Mouse (Mus musculus) neural tube, embryonic 15.5 days (tissue): ENCODE results near the gene Lima1. TPM values are rescaled to one million over a fixed set of nuclear protein-coding genes. Genes with fewer than 3 reads are reported as not detected.

ENCODE experiments used
- ATAC-seq: fragments of 200-750 bp; cut with Nextera tagmentation; 2 replicates; pipeline ENCODE4 v1.8.0; 2017; ENCODE audit warnings: mild to moderate bottlenecking, moderate TSS enrichment, moderate library complexity; ENCODE audit not compliant: low FRiP score
- H3K27ac ChIP-seq: fragments of 300-500 bp; sonication (generic); replicated peaks from 2 replicates; pipeline ENCODE4 v1.5.1; 2015; ENCODE audit warnings: mild to moderate bottlenecking, inconsistent platforms
- H3K27me3 ChIP-seq: fragments of 300-500 bp; sonication (generic); replicated peaks from 2 replicates; pipeline ENCODE4 v1.6.1; 2015; ENCODE audit warnings: inconsistent platforms
- H3K36me3 ChIP-seq: fragments of 300-500 bp; sonication (generic); 2 replicates; pipeline ENCODE4 v1.6.1; 2015; ENCODE audit warnings: inconsistent platforms
- H3K4me1 ChIP-seq: fragments of 300-500 bp; sonication (generic); 2 replicates; pipeline ENCODE4 v1.6.1; 2015; ENCODE audit warnings: inconsistent platforms
- H3K4me2 ChIP-seq: fragments of 300-500 bp; sonication (generic); 2 replicates; pipeline ENCODE4 v1.6.1; 2015; ENCODE audit warnings: inconsistent platforms, mild to moderate bottlenecking, moderate library complexity
- H3K4me3 ChIP-seq: fragments of 300-500 bp; sonication (generic); replicated peaks from 2 replicates; pipeline ENCODE4 v1.5.1; 2015; ENCODE audit warnings: mild to moderate bottlenecking, inconsistent platforms
- H3K9ac ChIP-seq: fragments of 300-500 bp; sonication (generic); replicated peaks from 2 replicates; pipeline ENCODE4 v1.6.1; 2015; ENCODE audit warnings: mild to moderate bottlenecking, inconsistent platforms
- H3K9me3 ChIP-seq: fragments of 300-500 bp; sonication (generic); replicated peaks from 2 replicates; pipeline ENCODE4 v1.6.1; 2016; ENCODE audit warnings: inconsistent platforms
- WGBS: fragments of 180-500 bp; shearing (Covaris S2); methylation state at CpG from one replicate; pipeline ENCODE4 v1.1.7; 2015; ENCODE audit warnings: mixed read lengths; 5-methylcytosine and 5-hydroxymethylcytosine counted together
- polyA plus RNA-seq: library from polyadenylated mRNA; unstranded; fragments of >200 nt; fragmentation: Nextera tagmentation; extraction: Ambion mirVana; gene quantifications from 2 replicates; pipeline ENCODE4 v1.2.1, GENCODE M21; 2015

Lima1 gene
- polyA plus RNA-seq, 1 experiment from 2014 or later, result 15.6 TPM

- H3K4me1 ChIP-seq, result peaks cover 26% of the 10 kb centered on the region
- ATAC-seq, result no peak
- no peaks in the 10 kb centered on the region for H3K27me3 ChIP-seq
- peaks cover 6% of the 10 kb centered on the region; the same call in 1 of the 2 replicates for H3K36me3 ChIP-seq
- no peak overlapping the region for H3K4me2 ChIP-seq
- H3K9me3 ChIP-seq, result no peaks in the 10 kb centered on the region
- no peak overlapping the region for H3K9ac ChIP-seq
- H3K4me3 ChIP-seq, result no peak overlapping the region
- 92% methylated on average over 4 of the region's 4 CpGs for WGBS
- 0 out of 2 replicates have a peak overlapping the region, but pooled peaks have one; percentile 28 for H3K27ac ChIP-seq
Observed at GRCm38 (mm10) chr15:99815999-99816398, 59.3 kb downstream of the Lima1 start.

GRCm38 (mm10) chr15:99814554-99815260 lies 60.5 kb downstream of the Lima1 start:
- H3K9ac ChIP-seq, result no peak overlapping the region
- no peak for ATAC-seq
- H3K4me2 ChIP-seq, result no peak overlapping the region
- peaks cover 6% of the 10 kb centered on the region; the same call in 1 of the 2 replicates for H3K36me3 ChIP-seq
- 85% methylated on average over 24 of the region's 24 CpGs for WGBS
- no peaks in the 10 kb centered on the region for H3K9me3 ChIP-seq
- 0 out of 2 replicates have a peak overlapping the region, but pooled peaks have one; percentile 3 for H3K27ac ChIP-seq
- no peaks in the 10 kb centered on the region for H3K27me3 ChIP-seq
- H3K4me1 ChIP-seq, result peaks cover 22% of the 10 kb centered on the region
- no peak overlapping the region for H3K4me3 ChIP-seq

GRCm38 (mm10) chr15:99813639-99814038 lies 61.6 kb downstream of the Lima1 start:
- Histone ChIP-seq H3K27ac (no peak overlapping the region), H3K9ac (no peak overlapping the region), H3K36me3 (peaks cover 6% of the 10 kb centered on the region; the same call in 1 of the 2 replicates), H3K9me3 (no peaks in the 10 kb centered on the region), H3K27me3 (no peaks in the 10 kb centered on the region), H3K4me2 (no peak overlapping the region), H3K4me1 (peaks cover 12% of the 10 kb centered on the region), H3K4me3 (no peak overlapping the region)
- no peak for ATAC-seq
- 92% methylated on average over 6 of the region's 6 CpGs for WGBS

- Histone ChIP-seq H3K4me2 (no peak overlapping the region), H3K36me3 (peaks cover 6% of the 10 kb centered on the region; the same call in 1 of the 2 replicates), H3K9me3 (no peaks in the 10 kb centered on the region), H3K27me3 (no peaks in the 10 kb centered on the region), H3K4me1 (peaks cover 16% of the 10 kb centered on the region), H3K4me3 (no peak overlapping the region), H3K27ac (no peak overlapping the region), H3K9ac (no peak overlapping the region)
- no peak for ATAC-seq
- 78% methylated on average over 7 of the region's 7 CpGs for WGBS
Observed at GRCm38 (mm10) chr15:99812097-99812496, 63.2 kb downstream of the Lima1 start.

GRCm38 (mm10) chr15:99807776-99808735 lies 67.2 kb downstream of the Lima1 start:
- Histone ChIP-seq H3K36me3 (peaks cover 8% of the 10 kb centered on the region; the same call in 1 of the 2 replicates), H3K27me3 (no peaks in the 10 kb centered on the region), H3K9ac (peak overlapping the region; percentile 29), H3K4me3 (no peak overlapping the region), H3K4me2 (peak overlapping the region; percentile 27), H3K9me3 (no peaks in the 10 kb centered on the region), H3K4me1 (peaks cover 33% of the 10 kb centered on the region), H3K27ac (peak overlapping the region; percentile 85)
- peak; percentile 82 for ATAC-seq
- 13% methylated on average over 21 of the region's 21 CpGs for WGBS

GRCm38 (mm10) chr15:99806171-99806570 lies 69.1 kb downstream of the Lima1 start:
- WGBS, result 20% methylated on average over 7 of the region's 7 CpGs
- Histone ChIP-seq H3K27ac (no peak overlapping the region), H3K4me2 (no peak overlapping the region), H3K4me1 (peaks cover 47% of the 10 kb centered on the region), H3K9me3 (no peaks in the 10 kb centered on the region), H3K9ac (no peak overlapping the region), H3K36me3 (peaks cover 8% of the 10 kb centered on the region; the same call in 1 of the 2 replicates), H3K27me3 (no peaks in the 10 kb centered on the region), H3K4me3 (no peak overlapping the region)
- ATAC-seq, result no peak

- H3K27ac ChIP-seq, result no peak overlapping the region
- no peak overlapping the region for H3K4me3 ChIP-seq
- no peaks in the 10 kb centered on the region for H3K27me3 ChIP-seq
- peaks cover 47% of the 10 kb centered on the region for H3K4me1 ChIP-seq
- ATAC-seq, result no peak
- no peaks in the 10 kb centered on the region for H3K9me3 ChIP-seq
- no peak overlapping the region for H3K4me2 ChIP-seq
- WGBS, result 87% methylated on average over 4 of the region's 4 CpGs
- H3K9ac ChIP-seq, result no peak overlapping the region
- peaks cover 8% of the 10 kb centered on the region; the same call in 1 of the 2 replicates for H3K36me3 ChIP-seq
Observed at GRCm38 (mm10) chr15:99805673-99806072, 69.6 kb downstream of the Lima1 start.

- Histone ChIP-seq H3K4me1 (peaks cover 55% of the 10 kb centered on the region), H3K4me2 (no peak overlapping the region), H3K4me3 (no peak overlapping the region), H3K27me3 (no peaks in the 10 kb centered on the region), H3K9ac (no peak overlapping the region; the same call in 1 of the 2 replicates), H3K27ac (peak overlapping the region; percentile 61), H3K9me3 (no peaks in the 10 kb centered on the region), H3K36me3 (peaks cover 11% of the 10 kb centered on the region; the same call in 1 of the 2 replicates)
- no peak for ATAC-seq
- 33% methylated on average over 6 of the region's 6 CpGs for WGBS
Observed at GRCm38 (mm10) chr15:99803186-99803644, 72.0 kb downstream of the Lima1 start.

- Histone ChIP-seq H3K9ac (no peak overlapping the region), H3K27me3 (no peaks in the 10 kb centered on the region), H3K4me3 (no peak overlapping the region), H3K4me2 (0 out of 2 replicates have a peak overlapping the region, but pooled peaks have one; percentile 11), H3K4me1 (peaks cover 52% of the 10 kb centered on the region), H3K9me3 (no peaks in the 10 kb centered on the region), H3K27ac (peak overlapping the region; percentile 51; the same call in 1 of the 2 replicates), H3K36me3 (peaks cover 11% of the 10 kb centered on the region; the same call in 1 of the 2 replicates)
- ATAC-seq, result no peak
- 35% methylated on average over 24 of the region's 24 CpGs for WGBS
Observed at GRCm38 (mm10) chr15:99801885-99802572, 73.2 kb downstream of the Lima1 start.

GRCm38 (mm10) chr15:99799706-99800105 lies 75.5 kb downstream of the Lima1 start:
- H3K9ac ChIP-seq, result no peak overlapping the region
- no peaks in the 10 kb centered on the region for H3K27me3 ChIP-seq
- peak overlapping the region; percentile 54 for H3K27ac ChIP-seq
- H3K4me3 ChIP-seq, result no peak overlapping the region
- peaks cover 53% of the 10 kb centered on the region for H3K4me1 ChIP-seq
- H3K4me2 ChIP-seq, result no peak overlapping the region
- ATAC-seq, result no peak
- 77% methylated on average over 6 of the region's 6 CpGs for WGBS
- 0 out of 2 replicates have a peak, but pooled peaks cover 3% of the 10 kb centered on the region for H3K36me3 ChIP-seq
- no peaks in the 10 kb centered on the region for H3K9me3 ChIP-seq

GRCm38 (mm10) chr15:99797898-99798297 lies 77.4 kb downstream of the Lima1 start:
- Histone ChIP-seq H3K4me2 (no peak overlapping the region), H3K27me3 (no peaks in the 10 kb centered on the region), H3K27ac (peak overlapping the region; percentile 72), H3K36me3 (0 out of 2 replicates have a peak, but pooled peaks cover 11% of the 10 kb centered on the region), H3K9me3 (no peaks in the 10 kb centered on the region), H3K4me3 (no peak overlapping the region), H3K4me1 (peaks cover 41% of the 10 kb centered on the region), H3K9ac (no peak overlapping the region)
- no peak for ATAC-seq
- WGBS, result 46% methylated on average over 5 of the region's 5 CpGs
